Mouse (Mus musculus) mesoderm, embryonic 11.5 days (tissue): ENCODE measurements around the gene Arhgdia.
A peak's percentile ranks its signal among the peaks of the same experiment; 100 is the strongest.
"Not testable (repeated sequence)": the region's sequence is repeated elsewhere in the genome, so short reads cannot be mapped to it uniquely, and the experiment has no call there.

ENCODE experiments used
- DNase-seq: peaks from one replicate; pipeline ENCODE4 v3.0.0-alpha.2; 2012; ENCODE audit warnings: low read depth, low spot score

The Arhgdia gene

DNA sequence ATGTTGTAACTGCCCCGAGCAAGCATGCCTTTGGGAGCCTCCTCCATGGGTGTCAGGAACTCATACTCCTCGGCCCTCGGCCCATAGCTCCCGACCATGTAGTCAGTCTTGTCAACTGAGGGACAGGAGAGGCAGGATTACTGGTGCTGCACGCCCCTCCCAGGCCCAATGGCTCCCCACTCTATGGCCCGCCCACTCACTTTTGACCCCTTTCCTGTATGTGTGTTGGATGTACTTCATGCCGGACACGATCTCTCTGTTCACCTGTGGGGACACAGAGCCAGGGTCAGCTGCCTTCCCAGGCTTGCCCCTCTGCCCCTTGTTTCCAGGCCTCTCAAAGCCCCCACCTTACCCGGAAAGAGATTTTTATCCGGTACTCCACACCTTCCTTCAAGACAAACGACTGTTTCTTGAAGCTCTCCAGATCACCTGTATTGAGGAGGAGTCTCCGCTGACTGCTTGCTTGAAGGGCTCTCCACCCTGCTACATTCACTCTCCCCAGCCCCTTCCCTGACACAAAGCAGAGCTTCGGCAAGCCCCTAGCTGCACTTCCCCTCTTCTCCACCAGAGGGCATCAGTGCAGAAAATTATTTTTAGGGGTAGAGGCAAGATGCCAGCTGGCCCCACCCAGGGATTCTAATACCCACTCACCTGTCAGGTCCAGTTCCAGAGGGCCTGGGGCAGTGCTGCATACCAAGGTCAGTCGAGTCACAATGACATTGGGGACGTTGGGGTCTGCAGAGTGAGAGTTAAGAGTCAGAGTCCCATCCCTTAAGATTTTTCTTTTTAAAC is 1.9 kb downstream of the Arhgdia start:
- DNase-seq = peak; percentile 86

GRCm38 (mm10) chr11:120578694-120579243 is 2.7 kb downstream of the Arhgdia start:
- DNase-seq = no peak

- DNase-seq = no peak
Observed at GRCm38 (mm10) chr11:120578024-120578693, 3.3 kb downstream of the Arhgdia start.

DNA sequence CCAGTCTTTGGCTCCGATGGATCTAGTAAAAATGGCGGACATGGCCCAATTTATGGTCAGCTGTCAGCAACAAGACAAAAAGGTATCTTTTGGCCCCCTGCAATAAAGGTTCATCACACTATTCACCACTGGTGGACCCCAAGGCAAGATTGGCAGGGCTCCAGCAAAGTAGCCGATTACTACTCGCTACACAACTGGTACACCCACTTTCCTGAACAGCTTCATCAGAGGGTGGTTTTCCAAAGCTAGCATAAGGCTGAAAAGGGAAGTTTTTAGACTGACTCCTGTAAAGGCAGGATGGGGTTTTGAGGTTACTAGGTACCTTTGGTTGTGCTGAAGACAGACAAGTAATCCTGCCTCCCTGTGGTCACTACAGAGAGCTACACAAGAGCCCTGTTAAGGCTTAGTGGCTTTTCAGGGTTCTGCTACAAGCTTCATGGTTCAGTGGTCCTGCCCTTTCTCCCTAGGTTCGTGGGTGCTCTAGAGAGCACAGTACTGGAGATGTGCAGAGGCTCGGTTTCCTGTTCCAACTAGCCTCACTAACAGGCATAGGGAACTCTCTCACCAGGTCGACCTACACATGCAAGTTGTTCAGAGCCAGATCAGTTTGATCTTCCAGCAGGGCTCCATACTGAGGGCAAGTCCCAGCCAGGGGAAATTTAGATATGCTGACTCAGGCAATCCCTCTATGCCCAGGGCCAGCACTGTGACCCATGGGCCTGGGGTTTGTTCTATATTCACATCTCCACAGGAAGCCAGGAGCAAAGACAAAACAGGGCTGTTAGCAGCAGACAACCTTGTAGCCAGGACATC is 4.0 kb downstream of the Arhgdia start:
- no peak for DNase-seq

DNA sequence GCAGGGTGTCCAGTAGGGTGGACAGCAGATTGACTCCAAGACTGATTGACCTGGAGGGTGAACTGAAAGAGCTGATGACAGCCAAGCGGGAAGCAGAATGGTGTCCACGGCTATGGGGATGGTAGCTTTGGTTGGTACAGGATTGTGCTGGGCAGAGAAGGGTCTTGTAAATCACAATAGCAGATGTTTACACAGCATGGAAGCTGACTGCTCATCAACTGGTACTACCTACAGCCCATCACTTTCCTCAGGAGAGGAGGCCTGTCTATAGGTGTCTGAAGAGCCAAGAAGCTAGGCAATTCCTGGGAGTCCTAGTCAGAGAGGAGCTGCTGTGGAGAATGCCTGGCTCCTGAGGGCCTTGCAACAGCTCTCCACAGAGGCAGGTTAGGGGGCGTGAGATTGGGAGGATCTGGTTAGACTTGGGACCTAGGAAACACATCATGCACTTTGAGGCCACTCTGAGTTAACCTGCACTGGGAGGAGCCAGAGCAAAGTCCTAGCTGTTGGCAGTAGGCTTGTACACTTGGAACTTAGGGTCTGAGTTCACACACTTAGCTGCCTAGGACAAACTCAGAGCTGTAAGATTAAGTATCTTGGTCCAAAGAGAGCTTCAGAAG is 5.0 kb downstream of the Arhgdia start:
- no peak for DNase-seq

DNA sequence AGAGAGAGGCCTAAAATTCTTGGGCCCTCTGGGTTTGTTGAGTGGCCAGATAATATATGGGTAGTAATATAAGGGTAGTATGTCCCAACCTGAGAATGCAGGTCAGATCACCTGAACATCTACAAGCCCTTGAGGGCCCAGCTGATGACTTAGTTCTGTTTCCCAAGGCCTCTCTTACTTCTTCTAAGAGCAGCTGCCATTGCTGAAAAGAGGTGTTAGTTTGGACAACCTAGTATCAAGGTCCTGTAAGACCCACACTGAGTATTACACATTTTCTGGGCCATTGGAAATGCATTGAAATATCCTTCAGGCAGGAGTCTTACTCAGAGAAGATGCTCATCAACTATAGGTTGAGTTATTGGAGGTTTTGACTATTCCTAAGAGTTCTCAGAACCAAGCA is 5.5 kb downstream of the Arhgdia start:
- no peak for DNase-seq

DNA sequence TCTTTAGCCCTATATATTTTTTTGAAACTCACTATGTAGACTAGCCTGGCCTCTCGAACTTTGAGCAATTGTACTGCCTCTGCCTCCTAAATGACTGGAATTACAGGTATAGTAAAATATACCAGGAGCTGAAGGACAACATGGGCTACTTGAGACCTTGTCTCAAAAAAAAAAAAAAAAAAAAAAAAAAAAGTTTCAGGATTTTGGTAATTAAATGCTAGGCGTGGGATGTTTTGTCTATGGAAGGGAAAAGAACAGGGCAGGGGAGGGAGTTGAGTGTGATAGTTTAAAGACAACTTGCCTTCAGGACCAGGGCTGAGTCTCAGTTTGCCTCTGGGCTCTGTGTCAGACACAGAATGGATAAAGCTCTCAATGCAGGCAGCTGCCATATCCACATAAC is 6.4 kb downstream of the Arhgdia start:
- no peak for DNase-seq

- no peak for DNase-seq
Observed at GRCm38 (mm10) chr11:120574278-120574600, 7.2 kb downstream of the Arhgdia start.

GRCm38 (mm10) chr11:120573585-120574277 is 7.7 kb downstream of the Arhgdia start:
- DNase-seq = no peak

- peak; percentile 100 for DNase-seq
Observed at GRCm38 (mm10) chr11:120572752-120573584, 8.5 kb downstream of the Arhgdia start, which contains the start of gene P4hb. Gene P4hb (minus strand): TSS chr11:120573253.

DNA sequence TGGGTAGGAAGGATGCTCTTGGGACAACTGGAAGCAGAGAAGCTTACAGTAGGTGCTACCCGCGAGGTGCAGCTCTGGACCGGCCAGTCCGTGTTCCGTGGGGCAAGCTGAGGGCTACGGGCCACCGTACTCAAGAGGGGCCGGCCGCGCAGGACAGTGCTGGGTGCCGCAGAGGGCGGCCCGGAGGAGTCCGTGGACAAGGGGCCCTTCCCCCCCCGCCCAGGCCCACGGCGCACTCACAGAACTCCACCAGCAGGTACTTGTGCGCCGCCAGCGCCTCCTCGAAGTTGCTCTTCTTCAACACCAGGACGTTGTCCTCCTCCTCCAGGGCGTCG is 9.0 kb downstream of the Arhgdia start:
- peak; percentile 43 for DNase-seq

GRCm38 (mm10) chr11:120571754-120572416 is 9.5 kb downstream of the Arhgdia start:
- DNase-seq = no peak

DNA sequence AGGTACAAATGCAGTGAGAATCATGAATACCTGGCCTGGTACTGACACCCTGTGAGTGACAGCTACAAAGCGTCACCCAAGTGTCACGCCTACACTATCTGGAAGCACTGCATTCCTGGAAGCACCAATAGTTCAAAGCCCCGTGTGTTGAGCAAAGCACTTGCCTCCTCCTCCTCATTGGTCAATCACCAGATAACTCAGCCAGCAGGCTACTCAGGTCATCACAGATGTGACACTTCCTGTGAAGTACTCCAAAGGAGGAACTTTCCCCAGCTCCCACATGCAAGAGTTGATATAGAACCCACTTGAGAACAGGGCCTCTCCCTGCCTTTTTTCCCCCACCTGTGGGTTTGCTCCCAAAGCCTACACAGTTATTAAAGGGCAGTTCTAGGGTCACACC is 10.3 kb downstream of the Arhgdia start:
- DNase-seq = no peak

DNA sequence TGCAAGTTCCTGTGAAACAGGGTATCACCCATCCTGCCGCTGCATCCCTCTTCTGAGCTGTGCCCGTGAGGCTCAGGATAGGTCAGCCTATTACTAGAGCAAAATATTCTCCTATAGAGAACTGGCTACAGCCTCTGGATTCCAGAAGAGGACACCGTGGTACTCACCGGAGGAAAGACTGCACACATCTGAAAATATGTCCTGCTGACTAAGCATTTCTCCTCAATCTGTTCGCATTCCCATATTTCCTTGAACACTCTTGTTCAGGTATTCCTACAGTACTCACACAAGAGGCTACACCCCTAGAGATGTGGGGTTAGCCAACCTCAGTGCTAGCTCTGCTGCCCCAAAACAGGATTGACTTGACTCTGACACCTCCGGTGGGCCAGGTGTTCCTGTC is 13.1 kb downstream of the Arhgdia start:
- DNase-seq = no peak

GRCm38 (mm10) chr11:120565114-120565513 is 16.3 kb downstream of the Arhgdia start:
- DNase-seq = no peak

DNA sequence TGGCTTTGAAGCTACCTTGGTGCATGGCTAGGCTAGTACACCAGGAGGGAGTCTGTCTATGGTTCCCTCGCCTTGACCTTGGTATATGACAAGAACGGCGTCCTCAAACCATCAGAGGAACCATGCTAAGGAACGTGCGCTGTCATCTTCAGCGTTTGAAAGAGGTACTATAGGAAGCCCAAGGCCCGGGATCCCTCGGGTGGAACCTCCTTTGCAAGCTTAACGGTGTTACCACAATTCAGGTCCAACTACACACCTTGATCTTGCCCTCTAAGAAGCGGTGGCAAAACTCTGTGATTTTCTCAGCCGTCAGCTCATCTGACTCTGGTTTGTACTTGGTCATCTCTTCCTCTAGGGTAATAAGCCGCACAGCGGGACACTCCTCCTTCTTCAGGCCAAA is 18.5 kb downstream of the Arhgdia start:
- DNase-seq = no peak

GRCm38 (mm10) chr11:120560952-120561728 is 20.3 kb downstream of the Arhgdia start:
- no peak for DNase-seq

DNA sequence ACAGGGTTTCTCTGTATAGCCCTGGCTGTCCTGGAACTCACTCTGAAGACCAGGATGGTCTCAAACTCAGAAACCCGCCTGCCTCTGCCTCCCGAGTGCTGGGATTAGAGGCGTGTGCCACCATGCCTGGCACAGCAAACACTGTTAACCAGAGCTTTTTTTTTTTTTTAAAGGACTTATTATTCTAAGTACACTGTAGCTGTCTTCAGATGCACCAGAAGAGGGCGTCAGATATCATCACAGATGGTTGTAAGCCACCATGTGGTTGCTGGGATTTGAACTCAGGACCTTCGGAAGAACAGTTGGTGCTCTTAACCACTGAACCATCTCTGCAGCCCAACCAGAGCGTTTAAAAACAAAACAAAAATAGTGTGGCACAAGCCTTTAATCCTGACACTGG is 22.6 kb downstream of the Arhgdia start:
- DNase-seq = not testable (repeated sequence)

DNA sequence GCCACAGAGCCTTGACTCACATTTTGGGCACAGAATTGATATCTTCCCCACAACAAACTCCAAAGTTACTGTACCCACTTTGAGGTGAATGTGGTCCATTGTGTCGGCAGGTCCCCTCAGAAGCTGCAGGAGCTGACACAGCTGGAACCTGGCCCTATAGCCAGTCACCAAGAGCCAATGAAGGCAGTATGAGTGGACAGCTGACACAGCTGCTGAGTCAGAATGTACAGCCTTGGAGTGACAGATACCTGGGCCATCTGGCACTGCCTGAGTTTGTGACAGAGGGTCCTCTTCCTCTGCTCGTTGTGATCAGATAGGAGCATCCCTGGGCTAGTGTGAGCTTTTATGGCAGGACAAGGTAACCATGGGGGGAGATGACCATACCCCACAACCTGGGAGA is 26.2 kb downstream of the Arhgdia start:
- DNase-seq = no peak
